Mouse (Mus musculus) urinary bladder, postnatal 36 days (tissue): ENCODE measurements around the gene Cdsn.
A peak's percentile ranks its signal among the peaks of the same experiment; 100 is the strongest.

Source experiments
- DNase-seq, 2 experiments: peaks; one replicate each; pipeline ENCODE4 v3.0.0; 2022; ENCODE audit warnings: low spot score in 2 of 2, mixed read lengths in 1 of 2

Cdsn gene

DNA sequence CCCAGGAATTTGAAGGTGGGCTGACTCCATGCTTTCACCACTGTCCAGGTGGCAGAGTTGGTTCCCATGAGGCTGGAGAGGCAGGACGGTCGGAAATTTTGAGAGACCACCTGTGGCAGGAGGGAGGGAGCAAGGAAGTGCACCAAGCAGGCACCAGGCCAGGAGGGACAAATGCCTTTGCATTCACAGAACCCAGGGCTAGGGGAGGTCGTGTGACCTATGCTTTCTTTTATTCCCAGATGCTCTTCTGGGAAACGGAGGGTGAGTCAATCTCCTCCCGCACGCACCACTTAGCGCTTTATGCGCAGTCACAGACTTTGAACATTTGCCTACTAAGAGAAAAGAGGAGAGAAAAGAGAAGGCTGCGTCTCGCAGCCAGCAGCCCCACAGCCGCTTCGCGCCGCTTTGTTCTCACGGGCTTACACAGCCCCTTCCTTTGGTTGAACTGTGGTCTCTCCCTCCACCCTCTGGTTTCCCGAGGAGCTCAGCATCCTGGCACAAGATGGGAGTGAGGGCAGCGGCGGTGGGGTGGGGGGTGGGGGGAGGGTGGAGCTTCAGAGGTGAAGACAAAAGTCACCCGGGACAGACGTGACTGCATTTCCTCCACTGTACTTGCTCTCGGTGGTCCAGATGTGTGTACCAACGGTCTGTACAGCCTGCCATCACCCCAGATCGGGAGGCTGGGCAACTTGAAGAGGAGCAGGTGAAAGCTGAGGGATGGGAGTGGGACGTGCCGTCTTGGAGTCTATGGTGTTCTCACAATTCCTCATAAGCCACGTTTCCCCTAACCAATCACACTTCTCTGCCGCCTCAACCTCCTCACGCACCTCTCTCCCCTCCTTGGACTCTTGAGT lies 17.4 kb downstream of the Cdsn start:
- DNase-seq, result no peak

DNA sequence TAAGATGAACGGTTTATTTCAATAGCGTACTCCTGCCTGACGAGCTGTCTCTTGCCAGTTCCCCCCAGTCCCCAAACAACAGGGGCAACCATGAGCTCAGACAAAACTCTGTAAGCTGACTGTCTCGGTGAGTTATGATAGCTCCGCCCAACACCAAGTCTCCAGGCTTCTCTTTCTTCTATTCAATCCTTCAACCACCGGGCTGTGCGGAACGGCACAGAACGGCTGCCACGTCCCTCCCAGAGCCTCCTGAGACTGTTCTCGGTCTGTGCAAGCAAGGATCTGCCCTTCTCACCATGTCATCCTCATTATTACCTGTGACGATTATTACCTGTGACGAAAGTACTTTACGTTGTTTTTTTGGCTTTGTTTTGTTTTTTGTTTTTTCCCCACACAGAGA lies 18.9 kb downstream of the Cdsn start:
- no peak for DNase-seq

DNA sequence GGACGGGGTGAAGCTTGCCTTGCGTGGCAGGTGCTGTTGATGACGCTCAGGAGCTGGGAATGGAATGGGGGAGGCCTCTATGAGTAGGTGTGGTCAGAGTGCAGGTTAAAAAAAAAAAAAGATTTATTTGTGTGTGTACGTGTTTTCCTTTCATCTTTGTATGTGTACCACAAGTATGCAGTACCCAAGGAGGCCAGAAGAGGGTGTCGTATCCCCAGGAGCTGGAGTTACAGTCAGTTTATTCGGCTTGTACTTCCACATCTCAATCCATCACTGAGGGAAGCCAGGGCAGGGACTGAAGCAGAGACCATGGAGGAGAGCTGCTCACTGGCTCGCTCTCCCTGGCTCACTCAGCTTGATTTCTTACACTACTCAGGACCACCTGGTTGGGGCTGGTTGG lies 19.5 kb downstream of the Cdsn start:
- no peak for DNase-seq

DNA sequence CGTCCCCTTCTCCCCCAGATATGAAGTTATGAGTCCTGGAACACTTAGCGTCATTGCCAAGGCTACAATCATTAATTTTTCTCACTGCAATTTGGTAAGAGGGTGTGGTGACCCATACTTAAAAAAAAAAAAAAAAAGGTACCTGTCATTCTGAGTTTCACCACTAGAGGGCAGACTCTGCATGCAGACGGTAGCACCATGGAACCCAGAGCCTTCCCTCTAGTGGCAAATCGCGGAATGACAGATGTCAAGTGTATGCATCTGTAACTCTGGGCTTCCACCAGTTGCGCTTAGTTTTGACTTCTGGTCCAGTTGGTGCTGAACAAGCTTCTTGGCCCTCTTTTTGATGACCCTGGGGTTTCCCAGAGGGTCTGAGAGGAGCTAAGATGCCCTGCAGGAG lies 26.3 kb downstream of the Cdsn start:
- DNase-seq, result peak; percentile 74

DNA sequence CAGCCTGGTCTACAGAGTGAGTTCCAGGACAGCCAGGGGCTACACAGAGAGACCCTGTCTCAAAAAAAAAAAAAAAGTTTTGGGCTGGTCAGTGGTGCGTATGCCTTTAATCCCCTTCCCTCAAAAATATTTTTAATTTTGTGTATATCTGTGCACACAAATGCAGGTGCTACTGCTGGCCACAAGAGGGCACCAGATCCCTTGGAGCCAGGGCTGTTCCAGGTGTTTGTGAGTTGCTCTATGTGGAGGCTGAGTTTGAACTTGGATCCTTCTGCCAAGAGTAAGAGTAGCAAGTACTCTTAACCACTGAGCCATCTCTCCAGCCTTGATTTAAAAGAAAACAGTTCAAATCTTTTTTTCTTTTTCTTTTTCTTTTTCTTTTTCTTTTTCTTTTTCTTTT lies 31.0 kb downstream of the Cdsn start:
- no peak for DNase-seq

DNA sequence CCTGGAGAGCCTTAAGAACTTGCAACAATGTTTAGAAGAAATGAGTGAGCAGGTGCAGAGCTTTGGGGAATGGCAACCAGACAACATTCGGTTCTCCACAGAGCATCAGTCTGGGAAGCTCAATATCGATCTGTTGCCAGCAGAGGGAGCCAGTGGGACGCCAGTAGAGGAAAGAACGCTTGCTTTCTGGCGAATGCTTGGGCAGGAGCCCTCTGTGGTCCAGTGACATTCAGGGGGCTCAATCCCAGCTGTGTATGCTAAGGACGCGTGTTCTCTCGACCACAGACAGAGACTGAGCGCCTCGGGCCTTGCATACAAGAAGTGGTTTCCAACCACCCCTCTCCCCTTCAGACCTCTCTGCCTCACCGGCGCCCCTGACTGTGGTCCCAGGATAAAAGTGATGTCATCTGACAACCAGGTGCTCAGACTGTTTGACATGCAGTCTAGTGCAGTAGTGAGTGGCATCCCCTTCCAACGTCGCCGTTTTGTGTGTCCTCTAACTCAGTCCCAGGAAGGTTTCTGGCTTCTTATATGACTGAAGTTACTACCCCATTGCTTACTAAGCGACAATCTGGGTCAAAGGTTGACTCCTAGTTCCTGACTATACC lies 32.5 kb downstream of the Cdsn start:
- peak; percentile 66 to 76 for DNase-seq

DNA sequence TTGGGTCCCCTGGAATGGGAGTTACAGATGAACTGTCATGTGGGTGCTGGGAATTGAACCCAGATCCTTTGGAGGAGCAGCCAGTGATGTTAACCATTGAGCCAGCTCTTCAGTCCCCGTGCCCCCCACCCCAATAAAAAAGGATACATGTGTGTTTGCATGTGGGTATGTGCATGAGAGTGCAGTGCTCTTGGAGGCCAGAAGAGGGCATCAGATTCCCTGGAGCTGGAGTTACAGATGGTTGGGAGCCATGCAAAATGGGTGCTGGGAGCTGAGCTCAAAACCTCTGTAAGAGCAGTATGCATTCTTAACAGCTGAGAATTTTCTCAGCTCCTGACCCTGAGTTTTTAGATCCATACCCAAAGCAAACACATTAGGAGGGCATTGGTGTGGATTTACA lies 35.4 kb downstream of the Cdsn start:
- DNase-seq, result no peak

DNA sequence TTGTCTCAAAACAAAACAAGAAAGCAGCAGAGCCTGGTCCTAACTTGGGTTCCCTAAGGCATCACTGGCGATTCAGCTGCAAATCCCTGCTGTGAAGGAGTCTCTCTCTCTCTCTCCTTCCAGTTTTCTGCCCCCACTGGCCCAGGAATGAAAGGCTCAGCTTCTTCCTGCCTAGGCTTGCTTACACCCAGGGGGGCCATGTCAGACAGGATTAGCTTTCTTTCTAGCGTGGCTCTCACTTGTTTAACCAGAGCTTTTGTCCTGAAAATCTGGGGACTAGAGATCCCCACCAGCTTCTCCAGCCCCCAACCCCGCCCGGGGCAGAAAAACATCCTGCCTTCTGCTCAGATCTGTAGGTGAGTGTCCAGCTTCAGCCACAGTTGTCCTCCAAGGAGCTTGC lies 36.5 kb downstream of the Cdsn start:
- no peak for DNase-seq

DNA sequence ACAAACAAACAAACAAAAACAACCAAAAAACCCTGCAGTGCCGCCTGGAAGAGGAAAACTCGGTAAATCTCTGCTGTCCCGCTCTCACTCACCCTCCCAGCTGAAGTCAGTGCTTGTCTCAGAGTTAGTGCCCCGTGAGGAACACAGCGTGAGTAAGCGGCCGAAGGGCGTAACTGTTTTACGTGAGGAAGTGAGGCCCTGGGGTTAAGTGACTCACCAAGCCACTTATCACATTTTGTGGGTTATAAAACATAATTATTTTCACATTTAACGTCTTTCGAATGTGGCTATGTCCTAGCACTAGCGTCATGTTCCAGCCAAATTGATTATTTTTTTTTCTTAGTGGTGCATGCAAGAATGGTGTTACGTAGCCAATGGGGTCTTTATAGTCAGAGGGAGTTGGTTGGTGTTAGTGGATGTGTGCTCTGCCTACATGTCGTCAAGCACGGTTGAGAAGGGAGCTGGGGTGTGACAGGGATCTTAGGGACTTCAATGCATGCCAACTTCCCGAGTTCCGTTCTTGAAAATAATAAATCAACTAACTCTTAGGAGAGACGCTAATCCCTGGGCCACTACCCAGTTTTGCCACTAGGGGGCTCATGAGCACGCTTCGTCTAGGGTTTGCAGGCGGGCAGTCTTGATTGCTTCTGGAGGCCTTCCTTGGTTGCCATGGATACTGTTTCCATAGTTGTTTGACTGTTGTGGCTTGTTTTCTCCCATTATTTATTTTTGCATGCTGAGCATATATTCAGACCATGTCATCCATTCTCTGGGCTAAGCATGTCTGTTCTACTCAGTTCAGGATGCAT lies 38.7 kb downstream of the Cdsn start:
- DNase-seq, result peak; percentile 74 to 81

DNA sequence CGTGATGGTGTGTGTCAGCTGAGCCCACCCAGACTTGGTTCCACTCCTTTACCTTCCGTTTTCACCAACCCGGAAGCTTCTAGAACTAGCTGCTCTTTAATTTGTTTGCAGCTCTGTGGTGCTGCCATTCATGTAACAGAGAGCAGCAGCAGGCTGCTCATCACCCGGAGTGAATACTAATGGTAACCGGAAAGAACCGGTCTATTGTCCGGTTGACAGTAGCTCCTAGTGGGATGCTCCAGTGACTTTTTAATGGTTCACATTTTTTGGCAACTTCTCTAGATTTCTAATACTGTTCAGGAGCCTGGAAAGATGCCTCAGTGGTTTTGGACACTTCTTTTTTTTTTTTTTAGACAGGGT lies 39.3 kb downstream of the Cdsn start:
- DNase-seq, result no peak

DNA sequence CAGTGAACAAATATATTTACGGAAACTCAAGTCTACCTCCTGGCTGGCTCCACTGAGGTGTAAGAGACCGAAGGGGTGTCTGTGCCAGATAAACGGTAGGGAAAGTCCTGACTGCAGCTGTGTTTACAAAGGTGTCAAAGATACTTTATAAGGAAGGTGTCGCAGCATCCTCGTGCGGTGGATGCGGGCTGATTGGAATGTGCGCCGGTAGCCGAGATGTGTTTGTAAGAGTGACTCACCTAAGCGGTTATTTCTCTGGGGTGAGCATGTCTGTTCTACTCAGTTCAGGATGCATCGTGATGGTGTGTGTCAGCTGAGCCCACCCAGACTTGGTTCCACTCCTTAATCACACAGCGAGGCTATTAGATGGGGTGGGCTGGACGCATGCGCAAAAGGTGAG lies 39.8 kb downstream of the Cdsn start:
- DNase-seq, result no peak

DNA sequence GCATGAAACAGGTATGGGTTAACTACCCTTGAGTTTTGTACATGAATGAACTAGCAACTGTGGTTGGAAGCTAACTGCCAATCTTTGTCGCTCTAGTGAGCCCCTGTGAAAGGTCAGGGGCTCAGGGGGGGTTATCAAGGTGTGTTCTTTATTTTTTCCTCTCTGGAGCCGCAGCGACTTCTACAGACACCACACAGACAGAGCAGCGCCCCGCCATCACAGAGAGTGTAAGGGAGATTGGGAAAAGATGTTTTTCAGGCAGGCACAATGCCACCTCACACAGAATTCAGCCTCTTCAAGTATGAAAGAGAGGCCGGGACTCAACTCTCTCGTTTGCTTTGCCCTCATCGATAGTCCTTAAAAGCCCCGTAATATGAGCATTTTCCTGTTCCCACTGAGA lies 40.2 kb downstream of the Cdsn start:
- DNase-seq, result no peak

DNA sequence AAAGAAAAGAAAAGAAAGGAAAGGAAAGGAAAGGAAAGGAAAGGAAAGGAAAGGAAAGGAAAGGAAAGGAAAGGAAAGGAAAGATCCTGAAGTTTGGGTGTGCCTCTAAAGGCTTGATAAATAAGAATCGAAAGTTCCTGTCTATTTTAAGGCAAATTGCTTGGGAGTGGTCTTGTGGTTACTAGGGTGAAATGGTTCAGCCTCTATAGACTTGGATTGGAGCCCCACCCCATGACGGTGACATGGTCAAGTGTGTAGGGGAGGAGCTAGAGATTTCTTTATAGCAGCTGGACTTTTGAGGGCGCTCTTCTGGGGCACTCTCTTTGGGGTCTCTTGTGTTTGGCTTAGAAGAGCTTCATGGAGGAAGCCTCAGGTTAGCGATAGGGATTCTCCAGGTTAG lies 41.9 kb downstream of the Cdsn start:
- no peak for DNase-seq

DNA sequence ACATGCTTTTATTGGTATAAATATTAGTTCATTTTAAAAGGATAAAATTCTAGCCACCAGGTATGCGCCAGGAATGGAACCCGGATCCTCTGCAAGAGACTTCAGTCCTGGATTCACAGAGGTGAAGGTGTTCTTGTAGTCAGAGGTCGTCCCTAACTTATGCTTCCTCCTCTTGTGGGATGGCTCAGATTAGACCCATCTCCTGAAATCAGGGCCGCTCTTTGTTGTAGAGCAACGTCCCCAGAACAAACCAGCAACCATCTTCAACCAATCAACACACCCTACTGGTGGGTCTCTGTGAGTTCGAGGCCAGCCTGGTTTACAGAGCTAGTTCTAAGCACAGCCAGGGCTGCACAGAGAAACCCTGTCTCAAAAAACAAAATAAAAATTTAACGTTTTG lies 42.5 kb downstream of the Cdsn start:
- no peak for DNase-seq

DNA sequence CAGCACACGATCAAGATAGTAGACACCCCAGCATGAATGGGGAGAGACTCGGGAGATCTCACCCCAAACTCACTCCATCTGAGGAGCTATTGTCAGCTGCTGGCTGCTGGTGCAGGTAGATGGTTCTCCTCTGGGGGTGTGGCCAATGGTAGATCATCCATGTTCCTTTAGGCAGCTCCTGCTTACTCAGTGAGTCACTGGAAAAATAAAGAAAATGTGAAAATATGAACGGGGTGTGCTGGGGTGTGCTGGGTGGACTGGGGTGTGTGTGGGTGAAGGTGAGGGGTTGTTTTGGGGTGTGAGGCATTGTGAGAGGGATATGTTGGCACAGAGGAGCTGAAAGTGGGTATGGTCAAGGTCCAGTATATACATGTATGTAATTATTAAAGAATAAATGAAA lies 45.5 kb downstream of the Cdsn start:
- DNase-seq, result no peak

DNA sequence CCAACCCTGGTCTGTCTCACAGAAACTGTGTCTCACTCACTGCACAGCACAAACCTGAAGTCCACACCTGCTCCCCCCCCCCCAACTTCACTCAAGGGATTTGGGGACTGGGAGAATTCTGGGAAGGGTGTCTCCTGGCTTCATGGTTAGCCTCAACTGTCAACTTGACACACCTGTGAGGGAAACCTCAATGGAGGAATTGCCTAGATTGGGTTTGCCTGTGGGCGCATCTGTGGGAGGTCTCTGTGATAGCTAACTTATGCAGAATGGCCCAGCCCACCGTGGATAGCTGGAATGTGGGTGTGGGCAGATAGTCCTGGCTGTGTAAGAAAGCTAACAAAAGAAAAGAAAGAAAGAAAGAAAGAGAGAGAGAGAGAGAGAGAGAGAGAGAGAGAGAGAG lies 49.3 kb downstream of the Cdsn start, which contains the start of gene Sfta2:
Gene Sfta2, plus strand, starts transcription at position 301 of the 400 bp plus-strand sequence.
- no peak for DNase-seq

DNA sequence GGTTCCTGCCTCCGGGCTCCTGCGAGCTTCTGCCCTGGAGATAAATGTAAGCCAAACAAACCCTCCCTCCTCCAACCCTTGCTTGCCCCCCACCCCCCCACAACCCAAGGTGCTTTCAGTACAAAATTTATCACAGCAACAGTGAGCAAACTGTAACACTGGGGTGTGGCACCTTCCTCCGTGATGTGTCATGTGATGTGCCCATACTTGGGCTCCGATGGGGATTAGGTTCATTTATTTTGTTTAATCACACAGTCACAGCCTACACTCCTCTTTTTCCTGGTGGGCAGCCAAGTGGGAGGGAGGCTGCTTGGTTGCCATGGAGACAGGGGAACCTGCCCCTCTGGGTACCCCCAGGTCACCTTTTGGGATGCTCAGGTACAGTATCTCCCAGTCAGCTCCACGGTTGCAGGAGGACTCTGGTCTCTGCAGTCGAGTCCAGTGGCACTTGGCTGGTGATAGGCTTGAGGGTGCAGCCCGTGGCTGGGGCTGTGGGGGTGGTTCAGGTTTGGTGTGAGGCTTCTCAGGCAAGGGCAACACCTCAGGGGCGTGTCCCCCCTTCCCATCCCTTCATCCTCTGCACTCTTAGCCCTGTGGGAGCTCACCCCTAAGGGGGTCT lies 49.9 kb downstream of the Cdsn start:
- DNase-seq, result no peak
